Mouse (Mus musculus) cerebellum, postnatal 4 days (tissue): ENCODE data around the gene Fau.

Experiments used
- DNase-seq, 2 experiments: peaks; one replicate each; pipeline ENCODE4 v3.0.0; 2022; ENCODE audit warnings: low spot score in 2 of 2, mixed read lengths in 1 of 2

Fau gene

DNA sequence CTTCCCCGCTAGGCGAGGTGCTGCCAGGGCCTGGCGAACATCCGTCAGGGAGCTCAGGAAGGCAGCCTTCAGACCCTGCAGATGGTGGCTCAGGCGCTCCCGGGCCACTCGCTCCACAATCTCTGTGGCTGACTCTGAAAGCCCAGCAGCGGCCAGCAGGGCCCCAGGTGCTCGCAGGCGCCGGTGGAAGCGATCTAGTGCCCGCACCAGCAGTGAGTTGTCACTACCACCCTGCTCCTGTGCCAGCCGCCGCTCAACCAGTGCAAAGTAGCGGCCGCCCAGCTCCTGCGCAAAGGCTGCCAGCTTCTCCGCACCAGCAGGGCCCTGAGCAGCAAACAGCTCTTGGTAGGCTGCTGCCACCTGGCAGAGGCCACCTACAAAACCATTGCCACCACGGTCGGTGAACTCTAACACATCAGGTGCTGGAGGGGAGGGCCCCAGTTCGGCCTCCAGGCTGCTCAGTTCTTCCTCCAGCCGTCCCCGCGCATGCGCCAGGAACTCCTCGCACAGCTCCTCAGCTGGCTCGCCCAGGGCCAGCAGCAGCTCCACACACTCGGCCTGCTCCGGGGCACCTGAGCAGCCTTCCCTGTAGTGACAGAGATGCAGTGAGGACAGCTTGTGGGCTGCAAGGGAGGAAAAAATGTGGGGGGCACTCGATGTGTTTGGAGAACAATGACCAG, 13.1 kb downstream of the Fau start:
- no peak for DNase-seq

GRCm38 (mm10) chr19:6071261-6071660, 13.6 kb downstream of the Fau start:
- no peak for DNase-seq

GRCm38 (mm10) chr19:6073889-6074288, 16.2 kb downstream of the Fau start:
- DNase-seq = no peak

- DNase-seq = peak; percentile 63 to 83
Measured at GRCm38 (mm10) chr19:6076564-6077393, 19.1 kb downstream of the Fau start, which contains the start of gene Vps51. Gene Vps51 (minus strand): TSS chr19:6077231.

DNA sequence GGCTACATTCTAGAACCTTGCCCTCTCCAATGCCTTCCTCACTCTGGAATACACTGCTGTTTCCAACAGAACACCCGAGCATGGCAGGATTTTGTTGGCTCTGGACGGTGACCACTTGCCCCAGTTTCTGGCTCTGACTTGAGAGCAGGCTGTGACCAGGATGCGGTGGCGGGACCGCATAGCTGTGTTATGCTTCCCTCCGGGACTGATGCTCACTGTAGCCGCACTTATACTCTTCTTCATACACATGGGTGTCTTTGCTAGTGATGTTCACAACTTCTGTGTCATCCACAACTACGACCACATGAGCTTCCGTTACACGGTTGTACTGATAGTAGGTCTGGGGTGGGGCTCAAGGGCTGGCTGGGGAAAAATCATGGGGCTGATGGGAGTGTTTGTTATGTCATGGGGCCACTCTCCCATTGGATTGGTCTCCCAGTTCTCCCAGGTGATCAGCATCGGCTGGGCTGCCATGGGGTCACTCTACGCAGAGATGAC, 22.4 kb downstream of the Fau start, which contains the start of gene Tmem262:
Gene Tmem262, plus strand, starts transcription at position 51 of the 498 bp plus-strand sequence.
- no peak for DNase-seq

DNA sequence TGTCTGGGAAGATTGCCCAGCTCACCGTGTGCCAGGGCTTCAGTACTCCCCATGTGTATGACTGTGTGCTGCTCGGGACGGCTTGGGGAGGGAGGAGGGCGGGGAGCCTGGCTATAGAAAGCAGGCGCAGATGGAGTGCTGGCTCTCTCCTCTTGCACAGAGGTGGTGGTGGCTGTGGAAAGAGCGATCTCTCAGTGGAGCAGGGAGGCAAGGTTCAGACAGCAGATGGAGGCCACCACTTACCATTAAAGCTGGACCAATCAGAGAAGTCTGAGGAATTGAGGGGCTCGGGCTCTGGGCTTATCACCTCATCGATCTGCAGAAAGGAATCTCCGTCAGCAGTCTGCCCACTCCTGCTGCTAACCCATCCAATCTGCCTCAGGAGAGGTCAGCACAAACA, 24.5 kb downstream of the Fau start, which contains the start of gene Gm28374:
Gene Gm28374, minus strand, starts transcription at position 101 of the 400 bp plus-strand sequence.
- DNase-seq = no peak

DNA sequence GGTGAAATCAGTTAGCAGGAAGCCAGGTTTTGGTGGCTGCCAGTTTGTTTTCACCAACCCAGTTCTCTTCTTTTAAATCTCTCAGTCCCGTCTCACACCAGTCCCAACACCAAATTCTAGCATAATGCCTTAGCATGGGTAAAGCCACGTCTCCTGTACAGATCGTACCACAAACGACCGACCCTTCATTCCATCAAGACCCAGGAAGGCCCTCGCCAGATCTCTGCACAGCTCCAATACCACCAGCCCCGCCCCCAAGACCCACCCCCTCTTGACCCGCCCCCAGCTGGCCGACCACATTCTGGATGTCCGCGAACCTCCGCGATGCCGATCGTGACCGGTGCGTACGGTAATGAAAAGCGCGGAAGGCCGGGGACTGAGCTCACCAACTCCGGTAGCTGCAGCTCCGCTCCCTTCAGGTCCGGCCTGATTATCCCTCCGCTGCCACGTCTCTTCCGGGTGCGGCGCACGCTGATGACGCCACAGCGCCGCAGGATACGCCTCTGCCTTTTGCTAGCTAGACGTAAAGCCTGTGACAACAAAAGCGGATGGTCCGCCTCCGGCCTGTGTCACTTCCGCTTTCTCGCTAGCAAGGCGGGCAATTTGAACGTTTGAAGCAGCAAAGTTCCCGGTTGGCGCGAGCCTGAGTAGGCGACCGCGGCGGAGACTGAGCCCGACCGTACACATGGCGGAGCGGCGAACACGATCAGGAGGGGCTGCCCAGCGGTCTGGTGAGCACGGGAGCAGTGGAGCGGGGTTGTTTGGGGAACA, 27.0 kb downstream of the Fau start, which contains the start of the genes Zfpl1 and Cdca5:
Gene Zfpl1, minus strand, starts transcription at position 479 of the 771 bp plus-strand sequence.
Gene Cdca5, plus strand, starts transcription at position 506 of the 771 bp plus-strand sequence.
- peak; percentile 96 to 98 for DNase-seq

GRCm38 (mm10) chr19:6085417-6085879, 27.8 kb downstream of the Fau start:
- peak in 1 of 2 experiments; percentile 56 for DNase-seq

DNA sequence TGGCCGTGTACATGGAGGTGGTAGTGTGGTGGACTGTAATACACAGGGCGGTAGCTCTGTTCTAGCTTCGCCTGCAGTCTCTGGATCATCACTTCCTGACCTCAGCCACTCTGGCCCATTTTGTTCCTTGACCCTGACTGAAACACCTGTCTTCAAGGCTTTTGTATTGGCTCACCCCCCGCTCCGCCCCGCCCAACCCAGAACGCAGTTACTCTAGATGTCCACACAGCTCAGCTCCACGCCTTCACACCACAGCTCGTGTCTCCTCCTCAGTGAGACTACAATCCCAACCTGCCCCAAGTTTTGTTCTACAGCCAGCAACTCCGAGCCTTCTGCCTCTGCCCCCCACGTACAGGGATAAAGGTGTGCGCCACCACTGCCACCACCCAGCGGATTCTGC, 31.2 kb downstream of the Fau start:
- no peak for DNase-seq

DNA sequence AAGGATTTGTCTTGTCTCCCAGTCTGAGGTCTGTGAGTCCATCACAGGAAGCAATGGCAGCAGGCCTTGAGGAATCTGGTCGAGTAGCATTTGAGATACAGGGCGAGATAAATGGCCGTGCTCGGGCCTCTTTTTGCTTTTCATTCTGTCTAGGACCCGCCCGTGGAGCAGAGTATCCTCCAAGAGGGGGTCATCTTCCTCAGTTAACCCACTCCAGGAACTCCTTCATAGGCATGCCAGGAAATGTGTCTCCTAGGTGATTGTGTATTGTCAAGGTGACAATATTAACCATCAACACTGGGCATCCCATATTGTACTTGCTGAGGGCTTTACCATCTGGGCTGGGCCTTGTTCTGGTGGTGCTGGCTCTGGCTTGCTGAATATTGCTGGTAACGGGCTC, 36.5 kb downstream of the Fau start, which contains the start of gene AC131692.1:
Gene AC131692.1, plus strand, starts transcription at position 301 of the 400 bp plus-strand sequence.
- no peak for DNase-seq

GRCm38 (mm10) chr19:6097847-6098246, 40.2 kb downstream of the Fau start:
- DNase-seq = no peak

DNA sequence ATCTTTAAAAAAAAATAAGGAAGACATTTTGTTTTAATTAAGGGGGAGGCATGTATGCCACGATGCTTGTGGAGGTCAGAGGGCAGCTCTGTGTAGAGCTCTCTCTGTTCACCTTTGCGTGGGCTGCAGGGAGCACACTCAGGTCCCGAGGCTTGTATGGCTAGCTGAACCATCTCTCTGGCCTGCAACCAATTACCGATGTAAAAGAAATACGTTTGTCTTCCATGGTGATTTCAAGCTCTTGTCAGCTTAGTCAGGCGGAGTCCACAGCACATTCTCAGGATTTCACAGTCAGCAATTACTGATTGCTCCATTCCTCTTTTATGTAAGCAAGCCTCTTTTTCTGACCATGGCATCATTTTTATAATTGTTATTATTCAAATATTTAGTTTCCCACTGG, 43.5 kb downstream of the Fau start:
- DNase-seq = no peak

GRCm38 (mm10) chr19:6102169-6102853, 44.7 kb downstream of the Fau start:
- no peak for DNase-seq

- DNase-seq = no peak
Measured at GRCm38 (mm10) chr19:6104476-6104875, 46.8 kb downstream of the Fau start.

DNA sequence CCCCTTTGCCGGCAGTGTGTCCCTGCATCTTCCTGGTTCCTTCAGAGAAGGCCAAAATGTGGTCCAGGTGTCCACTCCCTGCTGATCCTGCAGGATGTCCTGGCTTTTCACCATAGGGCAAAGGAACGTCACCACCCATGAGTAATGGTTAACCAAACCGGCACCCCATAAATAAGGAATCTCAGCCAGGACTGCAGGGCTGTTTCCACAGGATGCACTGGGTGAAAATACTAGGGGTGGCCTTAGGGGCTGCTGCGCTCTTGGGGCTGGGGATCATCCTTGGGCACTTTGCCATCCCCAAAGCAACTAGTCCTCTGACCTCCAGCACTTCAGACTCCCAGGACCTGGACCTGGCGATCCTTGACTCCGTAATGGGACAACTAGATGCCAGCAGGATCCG, 47.9 kb downstream of the Fau start, which contains the start of gene Naaladl1:
Gene Naaladl1, plus strand, starts transcription at position 197 of the 400 bp plus-strand sequence.
- DNase-seq = no peak
